Comparison of ENCODE assay signal across 21 mouse cellular contexts in genomic region chr6:75683935-75684334, GRCm38 (mm10).
A peak's percentile ranks its signal among the peaks of the same experiment; 100 is the strongest.
DNase-seq lines count a peak whose midpoint lies in the region; ATAC-seq and TF ChIP-seq lines count a peak whose summit lies in the region.
"Had no signal": no experiment of that assay in that cellular context is flagged by ENCODE, and none has a peak within 500 bp of the region (broad histone marks: within the 10 kb centered on the region; RNA-seq: fewer than 3 reads in every experiment).

No protein-coding gene starts in this region.

- no peak overlapping the region for H3K4me2 ChIP-seq in intestine, embryonic 15.5 days (replicated peaks)
- no peak overlapping the region for H3K4me2 ChIP-seq in intestine, postnatal 0 days (replicated peaks; ENCODE audit: low read depth)
- H3K4me2 ChIP-seq in kidney, embryonic 16.5 days (replicated peaks; ENCODE audit: low read depth, low read length): no peak overlapping the region
- no peak overlapping the region for H3K4me2 ChIP-seq in intestine, embryonic 16.5 days (ENCODE audit: low read depth, low read length)

- no peaks in the 10 kb centered on the region for H3K9me3 ChIP-seq in intestine, embryonic 15.5 days
- H3K9me3 ChIP-seq in intestine, postnatal 0 days (ENCODE audit: control insufficient read depth): no peaks in the 10 kb centered on the region
- no peaks in the 10 kb centered on the region for H3K9me3 ChIP-seq in kidney, embryonic 16.5 days (ENCODE audit: low read length)
- H3K9me3 ChIP-seq in intestine, embryonic 16.5 days (ENCODE audit: control insufficient read depth, low read length): no peaks in the 10 kb centered on the region

- WGBS in intestine, embryonic 15.5 days: 35% methylated on average over 2 of the region's 2 CpGs
- 16% methylated on average over 2 of the region's 2 CpGs for WGBS in intestine, postnatal 0 days
- 51% methylated on average over 2 of the region's 2 CpGs for WGBS in kidney, embryonic 16.5 days
- 47% methylated on average over 2 of the region's 2 CpGs for WGBS in intestine, embryonic 16.5 days

- peak; percentile 77 for ATAC-seq in intestine, embryonic 15.5 days
- no peak for ATAC-seq in intestine, postnatal 0 days
- ATAC-seq in kidney, embryonic 16.5 days (ENCODE audit: low FRiP score, low TSS enrichment): no peak
- peak; percentile 85 for ATAC-seq in intestine, embryonic 16.5 days
- ATAC-seq: activated CD4-positive, CD25-positive, alpha-beta regulatory T cell, adult 4 months; CD4-positive, CD25-positive, alpha-beta regulatory T cell, adult 4 months; Patski had no signal

- no peak overlapping the region for H3K9ac ChIP-seq in intestine, embryonic 15.5 days
- no peak overlapping the region for H3K9ac ChIP-seq in intestine, postnatal 0 days (ENCODE audit: low read depth, low read length)
- no peak overlapping the region for H3K9ac ChIP-seq in kidney, embryonic 16.5 days (replicated peaks; ENCODE audit: low read length)
- H3K9ac ChIP-seq in intestine, embryonic 16.5 days (ENCODE audit: low read depth, low read length): no peak overlapping the region

- H3K27ac ChIP-seq in intestine, embryonic 15.5 days: no peak overlapping the region
- no peak overlapping the region for H3K27ac ChIP-seq in intestine, postnatal 0 days (ENCODE audit: low read depth, low read length)
- H3K27ac ChIP-seq in kidney, embryonic 16.5 days (ENCODE audit: low read length): no peak overlapping the region
- H3K27ac ChIP-seq in intestine, embryonic 16.5 days (ENCODE audit: low read length): no peak overlapping the region

- H3K4me3 ChIP-seq in intestine, embryonic 15.5 days (replicated peaks): no peak overlapping the region
- H3K4me3 ChIP-seq in intestine, postnatal 0 days (ENCODE audit: low read depth, low read length): no peak overlapping the region
- no peak overlapping the region for H3K4me3 ChIP-seq in kidney, embryonic 16.5 days (ENCODE audit: low read length)
- no peak overlapping the region for H3K4me3 ChIP-seq in intestine, embryonic 16.5 days (ENCODE audit: low read length)

- no peak for TF ChIP-seq CTCF in intestine, postnatal 0 days (IDR thresholded peaks at IDR 0.05; ENCODE audit: low read depth)

- no peaks in the 10 kb centered on the region for H3K4me1 ChIP-seq in intestine, embryonic 15.5 days (replicated peaks)
- no peaks in the 10 kb centered on the region; the same call in 1 of the 2 replicates for H3K4me1 ChIP-seq in intestine, postnatal 0 days (replicated peaks; ENCODE audit: control insufficient read depth, insufficient read depth, low read length)
- no peaks in the 10 kb centered on the region for H3K4me1 ChIP-seq in kidney, embryonic 16.5 days (ENCODE audit: insufficient read depth, low read length)
- H3K4me1 ChIP-seq in intestine, embryonic 16.5 days (ENCODE audit: control insufficient read depth, insufficient read depth, low read length): no peaks in the 10 kb centered on the region

- DNase-seq in kidney, adult 9 months: peak; percentile 5
- DNase-seq in embryo, embryonic 10.5 days (ENCODE audit: low spot score): no peak
- DNase-seq: adrenal gland, adult 2 months; adrenal gland, adult 8-10 months; adrenal gland, postnatal 10 days; adrenal gland, postnatal 14 days; adrenal gland, postnatal 25 days; adrenal gland, postnatal 36 days; B cell, adult 2 months; cerebellum, adult 11 months; cerebellum, adult 11-12 months; cerebellum, adult 18-20 months had no signal

- H3K27me3 ChIP-seq in intestine, embryonic 15.5 days (replicated peaks): no peaks in the 10 kb centered on the region
- H3K27me3 ChIP-seq in intestine, postnatal 0 days (replicated peaks; ENCODE audit: control insufficient read depth, insufficient read depth, low read length): no peaks in the 10 kb centered on the region
- H3K27me3 ChIP-seq in kidney, embryonic 16.5 days (ENCODE audit: insufficient read depth, low read length): no peaks in the 10 kb centered on the region
- H3K27me3 ChIP-seq in intestine, embryonic 16.5 days (replicated peaks; ENCODE audit: control insufficient read depth, insufficient read depth, low read length): no peaks in the 10 kb centered on the region
- H3K27me3 ChIP-seq: CH12.LX, Patski had no signal

- no peaks in the 10 kb centered on the region for H3K36me3 ChIP-seq in intestine, embryonic 15.5 days
- no peaks in the 10 kb centered on the region for H3K36me3 ChIP-seq in intestine, postnatal 0 days (ENCODE audit: control insufficient read depth, insufficient read depth)
- H3K36me3 ChIP-seq in kidney, embryonic 16.5 days (ENCODE audit: insufficient read depth, low read length): no peaks in the 10 kb centered on the region
- H3K36me3 ChIP-seq in intestine, embryonic 16.5 days (ENCODE audit: control insufficient read depth, insufficient read depth, low read length): no peaks in the 10 kb centered on the region
- H3K36me3 ChIP-seq: G1E had no signal

Comparison
In these comparisons a context has a peak if more than half of its experiments do, and no peak if none do; other contexts are left out.
1. ATAC-seq: peak in intestine, embryonic 15.5 days (single experiment) and intestine, embryonic 16.5 days (single experiment); none in intestine, postnatal 0 days (single experiment) and kidney, embryonic 16.5 days (single experiment).